In genomic region chr4:54073483-54073882, GRCm38 (mm10) we compare ENCODE assay signal across 8 mouse cellular contexts.
DNase-seq lines count a peak whose midpoint lies in the region; ATAC-seq lines count a peak whose summit lies in the region.

No protein-coding gene starts in this region.

- no peaks in the 10 kb centered on the region for H3K9me3 ChIP-seq in embryonic facial prominence, embryonic 11.5 days (replicated peaks; ENCODE audit: control insufficient read depth, low read length)
- H3K9me3 ChIP-seq in neural tube, embryonic 15.5 days (replicated peaks): peaks cover 13% of the 10 kb centered on the region; the same call in 1 of the 2 replicates

- DNase-seq in embryonic facial prominence, embryonic 11.5 days (ENCODE audit: low spot score): peak; percentile 25
- DNase-seq in frontal cortex, postnatal 10 days (ENCODE audit: low spot score in 2 of 2): peak; percentile 25 to 27
- peak; percentile 38 to 44 for DNase-seq in layer of hippocampus, postnatal 25 days (ENCODE audit: extremely low spot score in 1 of 2, low spot score in 1 of 2)
- no peak for DNase-seq in thymus, postnatal 14 days
- DNase-seq in lung, adult 18-20 months: no peak
- no peak for DNase-seq in spleen, postnatal 36 days (ENCODE audit: low spot score in 2 of 2)

- H3K4me3 ChIP-seq in embryonic facial prominence, embryonic 11.5 days (ENCODE audit: low read depth, low read length): no peak overlapping the region
- no peak overlapping the region for H3K4me3 ChIP-seq in neural tube, embryonic 15.5 days (replicated peaks)

- no peak for ATAC-seq in embryonic facial prominence, embryonic 11.5 days (replicated peaks; ENCODE audit: insufficient number of reproducible peaks, low FRiP score, low TSS enrichment, low read depth)
- no peak for ATAC-seq in neural tube, embryonic 15.5 days (ENCODE audit: low FRiP score)
- no peak for ATAC-seq in inflammation-experienced regulatory T-cells, adult 6 months

- no peaks in the 10 kb centered on the region for H3K27me3 ChIP-seq in embryonic facial prominence, embryonic 11.5 days (ENCODE audit: control insufficient read depth, insufficient read depth, low read length)
- H3K27me3 ChIP-seq in neural tube, embryonic 15.5 days (replicated peaks): no peaks in the 10 kb centered on the region

- 49% methylated on average over 7 of the region's 7 CpGs for WGBS in embryonic facial prominence, embryonic 11.5 days
- WGBS in neural tube, embryonic 15.5 days: 30% methylated on average over 7 of the region's 7 CpGs

- no peak overlapping the region for H3K27ac ChIP-seq in embryonic facial prominence, embryonic 11.5 days (replicated peaks; ENCODE audit: low read depth, low read length)
- no peak overlapping the region for H3K27ac ChIP-seq in neural tube, embryonic 15.5 days (replicated peaks)

- H3K4me1 ChIP-seq in embryonic facial prominence, embryonic 11.5 days (ENCODE audit: control insufficient read depth, insufficient read depth, low read length): no peaks in the 10 kb centered on the region
- peaks cover 13% of the 10 kb centered on the region for H3K4me1 ChIP-seq in neural tube, embryonic 15.5 days

- no peak overlapping the region for H3K4me2 ChIP-seq in embryonic facial prominence, embryonic 11.5 days (ENCODE audit: low read depth, low read length)
- peak overlapping the region; percentile 11; the same call in 1 of the 2 replicates for H3K4me2 ChIP-seq in neural tube, embryonic 15.5 days

- H3K36me3 ChIP-seq in embryonic facial prominence, embryonic 11.5 days (replicated peaks; ENCODE audit: control insufficient read depth, insufficient read depth, low read depth, low read length): no peaks in the 10 kb centered on the region
- H3K36me3 ChIP-seq in neural tube, embryonic 15.5 days: no peaks in the 10 kb centered on the region

- no peak overlapping the region for H3K9ac ChIP-seq in embryonic facial prominence, embryonic 11.5 days (replicated peaks; ENCODE audit: low read length)
- H3K9ac ChIP-seq in neural tube, embryonic 15.5 days (replicated peaks): no peak overlapping the region

Comparison
In these comparisons a context has a peak if more than half of its experiments do, and no peak if none do; other contexts are left out.
1. DNase-seq: peak in embryonic facial prominence, embryonic 11.5 days (single experiment), frontal cortex, postnatal 10 days (2 of 2) and layer of hippocampus, postnatal 25 days (2 of 2); none in thymus, postnatal 14 days (single experiment), lung, adult 18-20 months (0 of 2) and spleen, postnatal 36 days (0 of 2).